Mouse (Mus musculus): ENCODE measurements around the gene Igsf3.

Gene Igsf3

GRCm38 (mm10) chr3:101377256-101378024 lies 557 bp downstream of the Igsf3 start:
- peak; percentile 14 for DNase-seq

GRCm38 (mm10) chr3:101378102-101378501 lies 1.2 kb downstream of the Igsf3 start:
- no peak for DNase-seq

- DNase-seq = no peak
Measured at GRCm38 (mm10) chr3:101379789-101380188, 2.9 kb downstream of the Igsf3 start.

- no peak for DNase-seq
Measured at GRCm38 (mm10) chr3:101381691-101382090, 4.8 kb downstream of the Igsf3 start.

GRCm38 (mm10) chr3:101382751-101383150 lies 5.9 kb downstream of the Igsf3 start:
- DNase-seq = no peak

- DNase-seq = no peak
Measured at GRCm38 (mm10) chr3:101386430-101387016, 9.6 kb downstream of the Igsf3 start.

GRCm38 (mm10) chr3:101387849-101388248 lies 11.0 kb downstream of the Igsf3 start:
- no peak for DNase-seq

- DNase-seq = no peak
Measured at GRCm38 (mm10) chr3:101389566-101389965, 12.7 kb downstream of the Igsf3 start.

GRCm38 (mm10) chr3:101390472-101390871 lies 13.6 kb downstream of the Igsf3 start:
- no peak for DNase-seq

GRCm38 (mm10) chr3:101391991-101392390 lies 15.1 kb downstream of the Igsf3 start:
- DNase-seq = no peak

- no peak for DNase-seq
Measured at GRCm38 (mm10) chr3:101393103-101393644, 16.3 kb downstream of the Igsf3 start.

- DNase-seq = no peak
Measured at GRCm38 (mm10) chr3:101393659-101394539, 17.0 kb downstream of the Igsf3 start.

GRCm38 (mm10) chr3:101395341-101395740 lies 18.5 kb downstream of the Igsf3 start:
- DNase-seq = no peak

- DNase-seq = no peak
Measured at GRCm38 (mm10) chr3:101396061-101396460, 19.2 kb downstream of the Igsf3 start.

GRCm38 (mm10) chr3:101396726-101397263 lies 19.9 kb downstream of the Igsf3 start:
- DNase-seq = no peak

- DNase-seq = no peak
Measured at GRCm38 (mm10) chr3:101397422-101397821, 20.5 kb downstream of the Igsf3 start.

- DNase-seq = no peak
Measured at GRCm38 (mm10) chr3:101398071-101398786, 21.3 kb downstream of the Igsf3 start.

- DNase-seq = no peak
Measured at GRCm38 (mm10) chr3:101398877-101399276, 22.0 kb downstream of the Igsf3 start.

GRCm38 (mm10) chr3:101401501-101401900 lies 24.6 kb downstream of the Igsf3 start:
- DNase-seq = no peak

- peak; percentile 69 for DNase-seq
Measured at GRCm38 (mm10) chr3:101404620-101405415, 27.9 kb downstream of the Igsf3 start.

- peak; percentile 26 for DNase-seq
Measured at GRCm38 (mm10) chr3:101405495-101405894, 28.6 kb downstream of the Igsf3 start.
